Mouse (Mus musculus) macrophage (primary cell): ENCODE measurements around the gene Tulp2. TPM values are rescaled to one million over a fixed set of nuclear protein-coding genes. Genes with fewer than 3 reads are reported as not detected.
"Not testable (repeated sequence)": the region's sequence is repeated elsewhere in the genome, so short reads cannot be mapped to it uniquely, and the experiment has no call there.

Experiments
- H3K27ac ChIP-seq: fragments of 350-480 bp; formaldehyde crosslinking; 2 replicates; pipeline ENCODE4 v1.9.0; 2021
- H3K36me3 ChIP-seq: fragments of 350-480 bp; formaldehyde crosslinking; 2 replicates; pipeline ENCODE4 v1.9.0; 2021; ENCODE audit errors: inconsistent target
- H3K4me3 ChIP-seq: fragments of 350-480 bp; formaldehyde crosslinking; 2 replicates; pipeline ENCODE4 v1.9.0; 2021; ENCODE audit errors: inconsistent target
- H3K79me2 ChIP-seq: fragments of 350-480 bp; formaldehyde crosslinking; 2 replicates; pipeline ENCODE4 v1.9.0; 2021; ENCODE audit errors: inconsistent target
- WGBS: methylation state at CpG from one replicate; pipeline ENCODE4 v1.1.7; 2026; ENCODE audit warnings: inconsistent platforms; ENCODE audit not compliant: missing documents; 5-methylcytosine and 5-hydroxymethylcytosine counted together
- polyA plus RNA-seq: library from polyadenylated mRNA; stranded (reverse); fragments of 250-400 nt; gene quantifications from 3 replicates; pipeline ENCODE4 v1.2.4, GENCODE M21; 2018; ENCODE audit warnings: inconsistent platforms

The Tulp2 gene
- polyA plus RNA-seq, 1 experiment from 2014 or later, result not detected

GRCm38 (mm10) chr7:45527169-45527568, 45.5 kb downstream of the Tulp2 start:
- not testable (repeated sequence) for H3K36me3 ChIP-seq, H3K27ac ChIP-seq, H3K4me3 ChIP-seq
- peaks cover 38% of the 10 kb centered on the region for H3K79me2 ChIP-seq
- 89% methylated on average over 5 of the region's 6 CpGs for WGBS

- no peaks in the 10 kb centered on the region for H3K36me3 ChIP-seq
- no peak overlapping the region for H3K4me3 ChIP-seq
- H3K27ac ChIP-seq, result peak overlapping the region; percentile 37; the same call in 1 of the 2 replicates
- 3% methylated on average over 6 of the region's 6 CpGs for WGBS
- peaks cover 15% of the 10 kb centered on the region for H3K79me2 ChIP-seq
Observed at GRCm38 (mm10) chr7:45529461-45529860, 47.8 kb downstream of the Tulp2 start.

- H3K27ac ChIP-seq, result no peak overlapping the region
- no peaks in the 10 kb centered on the region for H3K36me3 ChIP-seq
- 88% methylated on average over 2 of the region's 2 CpGs for WGBS
- peaks cover 3% of the 10 kb centered on the region for H3K79me2 ChIP-seq
- H3K4me3 ChIP-seq, result no peak overlapping the region
Observed at GRCm38 (mm10) chr7:45530643-45531042, 49.0 kb downstream of the Tulp2 start.

- 64% methylated on average over 1 of the region's 1 CpGs for WGBS
- H3K4me3 ChIP-seq, result no peak overlapping the region
- H3K27ac ChIP-seq, result peak overlapping the region; percentile 76
- H3K79me2 ChIP-seq, result no peaks in the 10 kb centered on the region
- H3K36me3 ChIP-seq, result no peaks in the 10 kb centered on the region
Observed at GRCm38 (mm10) chr7:45535676-45536075, 54.0 kb downstream of the Tulp2 start.

- 89% methylated on average over 8 of the region's 10 CpGs for WGBS
- Histone ChIP-seq H3K4me3 (peak overlapping the region; percentile 47), H3K79me2 (no peaks in the 10 kb centered on the region), H3K36me3 (no peaks in the 10 kb centered on the region), H3K27ac (peak overlapping the region; percentile 42)
Observed at GRCm38 (mm10) chr7:45537602-45538001, 55.9 kb downstream of the Tulp2 start.

- H3K79me2 ChIP-seq, result no peaks in the 10 kb centered on the region
- H3K4me3 ChIP-seq, result peak overlapping the region; percentile 47
- 6% methylated on average over 27 of the region's 29 CpGs for WGBS
- H3K27ac ChIP-seq, result peak overlapping the region; percentile 42
- no peaks in the 10 kb centered on the region for H3K36me3 ChIP-seq
Observed at GRCm38 (mm10) chr7:45538163-45539041, 56.7 kb downstream of the Tulp2 start.

GRCm38 (mm10) chr7:45539095-45539494, 57.4 kb downstream of the Tulp2 start:
- no peaks in the 10 kb centered on the region for H3K79me2 ChIP-seq
- no peaks in the 10 kb centered on the region for H3K36me3 ChIP-seq
- no peak overlapping the region for H3K27ac ChIP-seq
- no peak overlapping the region for H3K4me3 ChIP-seq
- 97% methylated on average over 3 of the region's 3 CpGs for WGBS

- H3K4me3 ChIP-seq, result no peak overlapping the region
- H3K27ac ChIP-seq, result no peak overlapping the region
- H3K79me2 ChIP-seq, result no peaks in the 10 kb centered on the region
- WGBS, result 96% methylated on average over 2 of the region's 2 CpGs
- no peaks in the 10 kb centered on the region for H3K36me3 ChIP-seq
Observed at GRCm38 (mm10) chr7:45540213-45540612, 58.5 kb downstream of the Tulp2 start.

- Histone ChIP-seq H3K79me2 (no peaks in the 10 kb centered on the region), H3K36me3 (no peaks in the 10 kb centered on the region), H3K4me3 (no peak overlapping the region), H3K27ac (no peak overlapping the region)
- 100% methylated on average over 1 of the region's 1 CpGs for WGBS
Observed at GRCm38 (mm10) chr7:45544525-45544924, 62.8 kb downstream of the Tulp2 start.

GRCm38 (mm10) chr7:45549641-45550436, 68.2 kb downstream of the Tulp2 start:
- no peak overlapping the region for H3K4me3 ChIP-seq
- 98% methylated on average over 10 of the region's 16 CpGs for WGBS
- no peaks in the 10 kb centered on the region for H3K36me3 ChIP-seq
- H3K27ac ChIP-seq, result no peak overlapping the region
- no peaks in the 10 kb centered on the region for H3K79me2 ChIP-seq

GRCm38 (mm10) chr7:45550821-45551511, 69.3 kb downstream of the Tulp2 start:
- Histone ChIP-seq H3K36me3 (no peaks in the 10 kb centered on the region), H3K27ac (no peak overlapping the region), H3K79me2 (no peaks in the 10 kb centered on the region), H3K4me3 (no peak overlapping the region)
- WGBS, result 93% methylated on average over 11 of the region's 11 CpGs

- Histone ChIP-seq H3K27ac (no peak overlapping the region), H3K4me3 (no peak overlapping the region), H3K36me3 (no peaks in the 10 kb centered on the region), H3K79me2 (no peaks in the 10 kb centered on the region)
- WGBS, result 93% methylated on average over 8 of the region's 8 CpGs
Observed at GRCm38 (mm10) chr7:45551512-45551883, 69.8 kb downstream of the Tulp2 start.

GRCm38 (mm10) chr7:45553519-45553918, 71.8 kb downstream of the Tulp2 start:
- Histone ChIP-seq H3K4me3 (no peak overlapping the region), H3K79me2 (no peaks in the 10 kb centered on the region), H3K27ac (no peak overlapping the region), H3K36me3 (no peaks in the 10 kb centered on the region)
- 91% methylated on average over 8 of the region's 8 CpGs for WGBS

- H3K4me3 ChIP-seq, result no peak overlapping the region
- H3K27ac ChIP-seq, result no peak overlapping the region
- no peaks in the 10 kb centered on the region for H3K79me2 ChIP-seq
- no peaks in the 10 kb centered on the region for H3K36me3 ChIP-seq
- 93% methylated on average over 2 of the region's 2 CpGs for WGBS
Observed at GRCm38 (mm10) chr7:45553990-45554389, 72.3 kb downstream of the Tulp2 start.
